Mouse (Mus musculus): ENCODE measurements at regions not wholly inside any gene's neighbourhood (a gene's known extent, or its start where the extent isn't known, plus 50 kb on each side); places are given as distances from the start of the nearest gene placed in this dataset.

DNA sequence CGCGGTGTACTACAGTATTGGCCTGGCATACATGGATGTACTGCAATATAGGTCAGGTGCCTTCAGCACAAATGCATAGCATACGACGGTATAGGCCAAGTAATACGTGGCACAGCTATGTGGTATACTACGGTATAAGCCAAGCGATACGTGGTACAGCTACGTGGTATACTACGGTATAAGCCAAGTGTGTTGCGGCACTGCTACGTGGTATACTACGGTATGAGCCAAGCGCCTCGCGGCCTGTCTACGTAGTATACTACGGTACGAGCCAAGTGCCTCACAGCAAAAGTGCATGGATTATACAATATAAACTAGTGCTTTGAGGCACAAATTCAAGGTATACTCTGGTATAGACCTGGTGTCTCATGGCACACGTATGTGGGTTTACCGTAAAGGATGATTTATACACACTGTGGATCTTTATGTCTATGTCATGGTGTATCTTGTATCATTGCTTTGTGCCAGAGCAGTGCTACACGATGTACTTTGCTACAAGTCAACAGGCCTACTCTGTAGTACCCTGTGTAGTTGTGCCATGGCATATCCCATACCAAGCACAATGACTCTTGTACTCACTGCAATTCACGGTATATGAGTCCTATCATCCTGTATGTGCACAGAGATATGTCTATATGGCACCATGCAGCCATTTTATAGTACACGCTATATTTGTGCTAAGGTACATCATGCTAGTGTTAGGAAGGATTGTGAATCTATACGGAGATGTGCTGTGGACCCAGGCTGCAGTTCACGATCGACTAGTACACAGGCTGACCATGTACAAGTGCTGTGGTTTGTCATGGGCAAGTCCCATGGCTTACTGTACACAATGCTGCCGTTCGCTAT, 72.5 kb downstream of the Rtl1 start:
- TF ChIP-seq CTCF (IDR thresholded peaks at IDR 0.05), result no peak
- TF ChIP-seq EP300 (IDR thresholded peaks at IDR 0.05), result no peak

Measured in lung, postnatal 0 days (tissue).